Mouse (Mus musculus) neural tube, embryonic 15.5 days (tissue): ENCODE measurements around the gene Cyp24a1. TPM values are rescaled to one million over a fixed set of nuclear protein-coding genes. Genes with fewer than 3 reads are reported as not detected.

Source experiments
- ATAC-seq: fragments of 200-750 bp; cut with Nextera tagmentation; 2 replicates; pipeline ENCODE4 v1.8.0; 2017; ENCODE audit warnings: mild to moderate bottlenecking, moderate TSS enrichment, moderate library complexity; ENCODE audit not compliant: low FRiP score
- H3K27ac ChIP-seq: fragments of 300-500 bp; sonication (generic); replicated peaks from 2 replicates; pipeline ENCODE4 v1.5.1; 2015; ENCODE audit warnings: mild to moderate bottlenecking, inconsistent platforms
- H3K27me3 ChIP-seq: fragments of 300-500 bp; sonication (generic); replicated peaks from 2 replicates; pipeline ENCODE4 v1.6.1; 2015; ENCODE audit warnings: inconsistent platforms
- H3K36me3 ChIP-seq: fragments of 300-500 bp; sonication (generic); 2 replicates; pipeline ENCODE4 v1.6.1; 2015; ENCODE audit warnings: inconsistent platforms
- H3K4me1 ChIP-seq: fragments of 300-500 bp; sonication (generic); 2 replicates; pipeline ENCODE4 v1.6.1; 2015; ENCODE audit warnings: inconsistent platforms
- H3K4me2 ChIP-seq: fragments of 300-500 bp; sonication (generic); 2 replicates; pipeline ENCODE4 v1.6.1; 2015; ENCODE audit warnings: inconsistent platforms, mild to moderate bottlenecking, moderate library complexity
- H3K4me3 ChIP-seq: fragments of 300-500 bp; sonication (generic); replicated peaks from 2 replicates; pipeline ENCODE4 v1.5.1; 2015; ENCODE audit warnings: mild to moderate bottlenecking, inconsistent platforms
- H3K9ac ChIP-seq: fragments of 300-500 bp; sonication (generic); replicated peaks from 2 replicates; pipeline ENCODE4 v1.6.1; 2015; ENCODE audit warnings: mild to moderate bottlenecking, inconsistent platforms
- H3K9me3 ChIP-seq: fragments of 300-500 bp; sonication (generic); replicated peaks from 2 replicates; pipeline ENCODE4 v1.6.1; 2016; ENCODE audit warnings: inconsistent platforms
- WGBS: fragments of 180-500 bp; shearing (Covaris S2); methylation state at CpG from one replicate; pipeline ENCODE4 v1.1.7; 2015; ENCODE audit warnings: mixed read lengths; 5-methylcytosine and 5-hydroxymethylcytosine counted together
- polyA plus RNA-seq: library from polyadenylated mRNA; unstranded; fragments of >200 nt; fragmentation: Nextera tagmentation; extraction: Ambion mirVana; gene quantifications from 2 replicates; pipeline ENCODE4 v1.2.1, GENCODE M21; 2015

Cyp24a1 gene
- 0.12 TPM in 1 of 2 replicates, not detected in the other for polyA plus RNA-seq

DNA sequence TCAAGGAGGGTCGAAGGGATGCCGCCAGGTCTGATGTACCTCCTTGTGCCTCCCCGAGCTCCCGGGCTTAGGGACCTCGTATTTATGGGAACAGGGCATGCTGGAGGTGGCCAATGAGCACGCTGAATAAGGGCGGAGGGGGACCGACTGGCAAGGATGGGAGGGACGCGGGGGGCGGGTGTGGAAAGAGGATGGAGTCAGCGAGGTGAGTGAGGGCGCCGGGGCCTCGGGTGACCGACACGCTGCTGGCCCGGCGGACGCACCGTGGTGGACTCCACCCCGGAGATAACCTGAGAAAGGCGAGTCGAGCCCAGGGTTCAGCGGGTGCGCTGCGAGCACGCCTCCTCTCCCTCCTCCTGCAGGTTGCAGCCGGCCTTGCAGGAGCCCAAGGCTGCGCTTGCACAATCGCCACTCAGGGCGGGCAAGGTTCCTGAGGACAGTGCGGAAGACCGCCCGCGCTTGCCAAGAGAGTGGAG is at the start of gene Cyp24a1:
Gene Cyp24a1, minus strand, starts transcription at position 55 of the 476 bp plus-strand sequence.
- no peaks in the 10 kb centered on the region for H3K36me3 ChIP-seq
- under 1% methylated on average over 36 of the region's 36 CpGs for WGBS
- H3K4me1 ChIP-seq: peaks cover 17% of the 10 kb centered on the region
- peak within 1 kb of the TSS; percentile 27 for H3K4me3 ChIP-seq
- H3K27me3 ChIP-seq: peaks cover 66% of the 10 kb centered on the region
- no peak within 1 kb of the TSS for H3K27ac ChIP-seq
- ATAC-seq: peak; percentile 50; the same call in 1 of the 2 replicates
- H3K9me3 ChIP-seq: no peaks in the 10 kb centered on the region
- H3K4me2 ChIP-seq: peak within 1 kb of the TSS; percentile 54
- 0 out of 2 replicates have a peak within 1 kb of the TSS, but pooled peaks have one; percentile 7 for H3K9ac ChIP-seq

- no peaks in the 10 kb centered on the region for H3K27me3 ChIP-seq
- H3K4me3 ChIP-seq: no peak overlapping the region
- no peak for ATAC-seq
- H3K9ac ChIP-seq: no peak overlapping the region
- no peak overlapping the region for H3K27ac ChIP-seq
- H3K9me3 ChIP-seq: no peaks in the 10 kb centered on the region
- 45% methylated on average over 4 of the region's 4 CpGs for WGBS
- H3K4me1 ChIP-seq: peaks cover 16% of the 10 kb centered on the region
- no peaks in the 10 kb centered on the region for H3K36me3 ChIP-seq
- H3K4me2 ChIP-seq: no peak overlapping the region
Measured at GRCm38 (mm10) chr2:170545745-170546144, 48.8 kb upstream of the Cyp24a1 start.

GRCm38 (mm10) chr2:170544950-170545349 is 48.0 kb upstream of the Cyp24a1 start:
- 85% methylated on average over 7 of the region's 7 CpGs for WGBS
- no peak overlapping the region for H3K27ac ChIP-seq

DNA sequence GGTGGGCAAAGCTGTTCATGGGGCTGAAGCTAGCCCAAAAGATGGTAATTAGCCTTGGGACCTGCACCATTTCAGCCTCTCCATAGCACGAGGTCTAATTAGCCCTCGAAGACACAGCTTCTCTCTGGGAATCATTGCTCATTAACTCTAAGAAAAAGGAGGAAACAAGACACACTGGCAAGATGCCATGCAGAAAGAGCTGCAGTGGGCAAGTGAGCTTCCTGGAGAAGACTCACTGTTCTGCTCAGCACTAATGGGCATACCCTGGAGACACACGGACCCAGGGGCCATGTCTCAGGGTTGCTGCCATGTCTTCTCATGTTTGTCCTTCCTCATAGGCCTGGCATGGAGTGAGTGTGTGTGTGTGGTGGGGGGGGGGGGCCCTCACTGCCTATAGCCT is 47.2 kb upstream of the Cyp24a1 start:
- H3K4me3 ChIP-seq: no peak overlapping the region
- no peaks in the 10 kb centered on the region for H3K9me3 ChIP-seq
- H3K9ac ChIP-seq: no peak overlapping the region
- no peak for ATAC-seq
- no peaks in the 10 kb centered on the region for H3K36me3 ChIP-seq
- WGBS: 63% methylated on average over 3 of the region's 3 CpGs
- no peaks in the 10 kb centered on the region for H3K27me3 ChIP-seq
- no peak overlapping the region for H3K27ac ChIP-seq
- H3K4me2 ChIP-seq: no peak overlapping the region
- peaks cover 10% of the 10 kb centered on the region for H3K4me1 ChIP-seq

More at GRCm38 (mm10) chr2:170544950-170545349, 48.0 kb upstream of the Cyp24a1 start:
- H3K27me3 ChIP-seq: no peaks in the 10 kb centered on the region
- peaks cover 10% of the 10 kb centered on the region for H3K4me1 ChIP-seq
- no peak for ATAC-seq
- no peak overlapping the region for H3K4me3 ChIP-seq
- no peaks in the 10 kb centered on the region for H3K9me3 ChIP-seq
- no peak overlapping the region for H3K9ac ChIP-seq
- H3K36me3 ChIP-seq: no peaks in the 10 kb centered on the region
- H3K4me2 ChIP-seq: no peak overlapping the region

DNA sequence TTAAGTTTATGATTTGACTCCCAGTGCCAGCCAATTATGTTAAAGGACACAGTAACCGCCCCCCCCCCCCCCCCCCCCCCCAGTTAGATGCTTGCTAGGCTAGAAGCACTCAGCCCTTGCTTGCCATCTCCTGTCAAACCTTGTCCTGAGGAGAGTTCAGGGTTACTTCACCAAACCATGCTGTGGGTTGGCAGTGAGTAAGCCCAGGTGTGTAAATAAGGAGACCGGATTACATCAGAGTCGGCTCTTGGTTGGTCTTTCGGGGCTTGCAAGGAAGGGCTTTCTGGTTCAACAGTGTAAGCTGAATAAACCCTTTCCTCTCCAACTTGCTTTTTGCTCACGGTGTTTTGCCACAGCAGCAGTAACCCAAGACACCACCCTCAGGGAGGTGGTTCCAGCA is 46.7 kb upstream of the Cyp24a1 start:
- no peak overlapping the region for H3K27ac ChIP-seq
- no peak overlapping the region for H3K4me3 ChIP-seq
- no peak overlapping the region for H3K9ac ChIP-seq
- H3K9me3 ChIP-seq: no peaks in the 10 kb centered on the region
- H3K36me3 ChIP-seq: no peaks in the 10 kb centered on the region
- H3K27me3 ChIP-seq: no peaks in the 10 kb centered on the region
- ATAC-seq: no peak
- WGBS: 90% methylated on average over 5 of the region's 5 CpGs
- H3K4me1 ChIP-seq: peaks cover 10% of the 10 kb centered on the region
- no peak overlapping the region for H3K4me2 ChIP-seq

- WGBS: 84% methylated on average over 9 of the region's 9 CpGs
- no peak for ATAC-seq
- H3K4me2 ChIP-seq: no peak overlapping the region
Measured at GRCm38 (mm10) chr2:170539211-170539610, 42.3 kb upstream of the Cyp24a1 start.

DNA sequence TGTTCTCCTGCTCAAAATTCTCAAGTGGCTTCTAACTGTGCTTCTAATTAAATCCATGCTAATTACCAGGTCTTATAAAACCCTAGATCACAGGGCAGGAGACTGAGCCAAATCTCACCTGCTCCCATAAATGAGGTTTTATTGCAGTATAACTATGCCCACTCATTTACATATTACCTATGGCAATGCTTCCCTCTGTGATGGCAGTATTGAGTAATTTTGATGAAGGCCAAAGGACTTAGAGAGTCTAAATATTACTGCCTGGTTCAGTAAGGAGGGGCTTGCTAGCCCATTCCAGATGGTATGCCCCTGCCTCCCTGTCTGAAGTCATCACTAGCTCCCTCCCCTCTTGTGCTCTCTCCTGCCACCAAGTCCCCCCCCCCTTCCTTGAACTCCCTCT is 38.9 kb upstream of the Cyp24a1 start:
- Histone ChIP-seq H3K27me3 (no peaks in the 10 kb centered on the region), H3K36me3 (no peaks in the 10 kb centered on the region), H3K4me1 (0 out of 2 replicates have a peak, but pooled peaks cover 7% of the 10 kb centered on the region), H3K9me3 (no peaks in the 10 kb centered on the region), H3K27ac (no peak overlapping the region), H3K9ac (no peak overlapping the region), H3K4me2 (no peak overlapping the region), H3K4me3 (no peak overlapping the region)
- peak; percentile 61; the same call in 1 of the 2 replicates for ATAC-seq

More at GRCm38 (mm10) chr2:170539211-170539610, 42.3 kb upstream of the Cyp24a1 start:
- no peak overlapping the region for H3K9ac ChIP-seq
- no peaks in the 10 kb centered on the region for H3K9me3 ChIP-seq
- H3K27me3 ChIP-seq: no peaks in the 10 kb centered on the region
- H3K4me3 ChIP-seq: no peak overlapping the region
- 0 out of 2 replicates have a peak, but pooled peaks cover 7% of the 10 kb centered on the region for H3K4me1 ChIP-seq
- H3K27ac ChIP-seq: no peak overlapping the region
- no peaks in the 10 kb centered on the region for H3K36me3 ChIP-seq

GRCm38 (mm10) chr2:170534803-170535174 is 37.8 kb upstream of the Cyp24a1 start:
- no peak for ATAC-seq
- no peaks in the 10 kb centered on the region for H3K9me3 ChIP-seq
- H3K4me3 ChIP-seq: no peak overlapping the region
- no peaks in the 10 kb centered on the region for H3K36me3 ChIP-seq
- H3K9ac ChIP-seq: no peak overlapping the region
- 0 out of 2 replicates have a peak, but pooled peaks cover 7% of the 10 kb centered on the region for H3K4me1 ChIP-seq
- 93% methylated on average over 10 of the region's 11 CpGs for WGBS
- no peak overlapping the region for H3K27ac ChIP-seq
- no peaks in the 10 kb centered on the region for H3K27me3 ChIP-seq
- no peak overlapping the region for H3K4me2 ChIP-seq

DNA sequence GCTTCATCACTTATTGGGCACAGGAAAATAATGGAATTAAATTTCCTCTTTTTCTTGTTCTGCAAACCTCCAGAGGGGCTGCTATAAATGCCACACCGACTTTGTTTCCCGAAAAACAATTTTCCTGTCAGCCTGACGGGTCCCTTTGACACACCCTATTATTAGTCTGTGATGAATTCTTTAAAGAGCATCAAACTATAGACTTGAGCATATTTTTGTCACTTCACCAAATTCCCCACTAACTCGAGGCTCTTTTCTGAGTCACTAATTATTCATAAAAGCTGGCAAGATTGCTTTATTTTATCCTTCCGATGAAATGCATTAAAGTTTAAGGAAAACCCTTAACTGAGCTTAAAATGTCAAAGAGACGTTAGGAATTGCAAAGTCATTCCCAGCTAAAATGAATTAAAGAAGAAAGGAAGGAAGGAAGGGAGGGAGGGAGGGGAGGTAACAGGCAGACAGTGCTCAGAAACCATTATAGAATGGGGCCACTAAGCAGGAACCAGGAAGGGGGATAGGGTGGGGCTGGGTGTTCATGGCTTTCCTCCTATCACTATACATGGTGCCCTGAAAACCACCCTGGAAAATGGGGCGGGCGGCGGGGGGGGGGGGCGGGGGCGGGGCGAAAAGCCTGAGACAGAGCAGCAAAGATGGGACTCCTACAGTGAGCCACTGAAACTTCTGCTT is 37.3 kb upstream of the Cyp24a1 start:
- H3K4me1 ChIP-seq: 0 out of 2 replicates have a peak, but pooled peaks cover 7% of the 10 kb centered on the region
- 59% methylated on average over 8 of the region's 12 CpGs for WGBS

DNA sequence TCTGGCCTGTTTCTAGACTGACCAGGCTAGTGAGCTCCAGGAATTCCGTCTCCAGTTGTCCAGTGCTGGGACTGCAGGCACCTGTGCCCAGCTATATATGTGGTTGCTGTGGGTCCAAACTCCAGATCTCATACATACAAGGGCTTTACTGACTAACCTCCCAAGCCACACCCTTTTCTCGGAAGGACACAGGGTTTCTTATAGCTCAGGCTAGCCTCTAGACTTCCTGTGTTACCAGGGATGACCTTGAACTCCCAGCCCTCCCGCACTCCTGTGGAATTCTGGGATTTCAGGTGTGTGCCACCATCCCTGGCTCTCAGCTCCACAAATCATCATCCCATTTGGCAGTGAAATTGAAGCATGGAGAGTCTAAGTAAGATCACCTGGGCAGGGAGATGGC is 33.3 kb upstream of the Cyp24a1 start:
- 94% methylated on average over 3 of the region's 3 CpGs for WGBS
- Histone ChIP-seq H3K36me3 (no peaks in the 10 kb centered on the region), H3K9me3 (no peaks in the 10 kb centered on the region), H3K27ac (no peak overlapping the region), H3K9ac (no peak overlapping the region), H3K27me3 (no peaks in the 10 kb centered on the region), H3K4me2 (no peak overlapping the region), H3K4me1 (0 out of 2 replicates have a peak, but pooled peaks cover 2% of the 10 kb centered on the region), H3K4me3 (no peak overlapping the region)
- ATAC-seq: no peak

More for the DNA sequence above, 37.3 kb upstream of the Cyp24a1 start:
- Histone ChIP-seq H3K4me2 (no peak overlapping the region), H3K27me3 (no peaks in the 10 kb centered on the region), H3K9me3 (no peaks in the 10 kb centered on the region), H3K4me3 (no peak overlapping the region), H3K36me3 (no peaks in the 10 kb centered on the region), H3K27ac (no peak overlapping the region), H3K9ac (no peak overlapping the region)
- ATAC-seq: no peak

DNA sequence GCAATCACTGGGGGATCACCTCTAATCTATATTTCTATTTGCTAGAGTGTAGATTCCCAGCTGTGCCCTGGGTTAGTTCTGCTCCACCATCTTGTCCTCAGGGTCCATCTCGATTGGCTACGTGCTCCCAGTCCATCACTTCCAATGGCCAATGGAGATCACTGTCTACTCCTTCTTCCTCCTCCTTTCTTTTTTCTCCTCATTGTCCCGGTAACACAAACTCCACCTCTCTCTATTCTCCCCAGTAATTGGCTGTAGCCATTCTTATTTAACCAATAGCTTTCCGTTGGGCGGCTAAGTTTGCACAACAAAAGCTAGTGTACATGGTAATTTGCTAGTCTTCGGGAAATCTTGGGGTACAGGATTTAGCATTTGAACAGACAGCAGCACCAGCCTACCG is 32.8 kb upstream of the Cyp24a1 start:
- Histone ChIP-seq H3K27ac (no peak overlapping the region), H3K4me3 (no peak overlapping the region), H3K36me3 (no peaks in the 10 kb centered on the region), H3K4me1 (0 out of 2 replicates have a peak, but pooled peaks cover 2% of the 10 kb centered on the region), H3K9ac (no peak overlapping the region), H3K4me2 (no peak overlapping the region), H3K27me3 (no peaks in the 10 kb centered on the region), H3K9me3 (no peaks in the 10 kb centered on the region)
- no peak for ATAC-seq
- WGBS: 83% methylated on average over 7 of the region's 7 CpGs

DNA sequence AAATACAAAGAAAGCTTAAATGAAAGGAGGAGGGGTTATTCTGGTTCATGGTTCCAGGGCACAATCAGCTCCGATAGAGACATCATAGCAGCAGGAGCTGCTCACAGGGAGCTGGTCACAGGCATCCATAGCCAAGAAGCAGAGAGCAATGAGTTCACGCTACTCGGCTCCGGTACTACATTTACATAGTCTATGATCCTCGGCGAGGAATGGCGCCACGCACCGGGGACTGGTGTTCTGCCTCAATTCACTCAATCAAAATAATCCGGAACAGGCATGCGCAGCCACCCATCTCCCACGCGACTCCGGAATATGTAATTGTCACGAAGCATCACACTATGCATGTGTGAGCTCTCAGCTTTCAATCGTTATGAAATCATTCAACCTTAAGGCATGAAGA is 31.1 kb upstream of the Cyp24a1 start:
- H3K4me3 ChIP-seq: no peak overlapping the region
- no peaks in the 10 kb centered on the region for H3K9me3 ChIP-seq
- 0 out of 2 replicates have a peak, but pooled peaks cover 2% of the 10 kb centered on the region for H3K4me1 ChIP-seq
- H3K36me3 ChIP-seq: no peaks in the 10 kb centered on the region
- no peak for ATAC-seq
- H3K27me3 ChIP-seq: no peaks in the 10 kb centered on the region
- H3K4me2 ChIP-seq: no peak overlapping the region
- H3K9ac ChIP-seq: no peak overlapping the region
- 79% methylated on average over 16 of the region's 16 CpGs for WGBS
- no peak overlapping the region for H3K27ac ChIP-seq
